Mouse (Mus musculus): ENCODE data around the gene Ifngr2.
"Not testable (repeated sequence)": the region's sequence is repeated elsewhere in the genome, so short reads cannot be mapped to it uniquely, and the experiment has no call there.

The Ifngr2 gene

GRCm38 (mm10) chr16:91546836-91547741 is at the start of gene Ifngr2:
Gene Ifngr2, plus strand, starts transcription at chr16:91547072.
- DNase-seq (ENCODE audit: inconsistent age in 2 of 2, low spot score in 1 of 2) = peak; percentile 79 to 92

- no peak for DNase-seq (ENCODE audit: inconsistent age in 2 of 2, low spot score in 1 of 2)
These were observed 48.8 kb upstream of the Ifngr2 start for GRCm38 (mm10) chr16:91498041-91498440.

- DNase-seq (ENCODE audit: inconsistent age in 2 of 2, low spot score in 1 of 2) = no peak
These were observed 42.2 kb upstream of the Ifngr2 start for GRCm38 (mm10) chr16:91504701-91505100.

GRCm38 (mm10) chr16:91505116-91505601 is 41.7 kb upstream of the Ifngr2 start:
- no peak for DNase-seq (ENCODE audit: inconsistent age in 2 of 2, low spot score in 1 of 2)

- no peak for DNase-seq (ENCODE audit: inconsistent age in 2 of 2, low spot score in 1 of 2)
These were observed 40.5 kb upstream of the Ifngr2 start for GRCm38 (mm10) chr16:91506396-91506795.

- peak; percentile 78 to 95 for DNase-seq (ENCODE audit: inconsistent age in 2 of 2, low spot score in 1 of 2)
These were observed 34.6 kb upstream of the Ifngr2 start for GRCm38 (mm10) chr16:91512161-91512787.

- no peak for DNase-seq (ENCODE audit: inconsistent age in 2 of 2, low spot score in 1 of 2)
These were observed 33.8 kb upstream of the Ifngr2 start for GRCm38 (mm10) chr16:91513099-91513498.

GRCm38 (mm10) chr16:91517020-91517419 is 29.9 kb upstream of the Ifngr2 start:
- no peak for DNase-seq (ENCODE audit: inconsistent age in 2 of 2, low spot score in 1 of 2)

- DNase-seq (ENCODE audit: inconsistent age in 2 of 2, low spot score in 1 of 2) = no peak
These were observed 24.8 kb upstream of the Ifngr2 start for GRCm38 (mm10) chr16:91522040-91522439.

GRCm38 (mm10) chr16:91522479-91523309 is 24.2 kb upstream of the Ifngr2 start:
- DNase-seq (ENCODE audit: inconsistent age in 2 of 2, low spot score in 1 of 2) = peak; percentile 79 to 91

- peak in 1 of 2 experiments; percentile 28 for DNase-seq (ENCODE audit: inconsistent age in 2 of 2, low spot score in 1 of 2)
These were observed 22.7 kb upstream of the Ifngr2 start for GRCm38 (mm10) chr16:91524206-91524605.

GRCm38 (mm10) chr16:91526274-91526673 is 20.6 kb upstream of the Ifngr2 start:
- peak in 1 of 2 experiments; percentile 22 for DNase-seq (ENCODE audit: inconsistent age in 2 of 2, low spot score in 1 of 2)

GRCm38 (mm10) chr16:91527051-91527450 is 19.8 kb upstream of the Ifngr2 start:
- DNase-seq (ENCODE audit: inconsistent age in 2 of 2, low spot score in 1 of 2) = peak; percentile 50 to 71

GRCm38 (mm10) chr16:91527500-91527899 is 19.4 kb upstream of the Ifngr2 start:
- DNase-seq (ENCODE audit: inconsistent age in 2 of 2, low spot score in 1 of 2) = peak; percentile 31 to 43

GRCm38 (mm10) chr16:91528578-91528977 is 18.3 kb upstream of the Ifngr2 start:
- peak in 1 of 2 experiments; percentile 42 for DNase-seq (ENCODE audit: inconsistent age in 2 of 2, low spot score in 1 of 2)

- DNase-seq (ENCODE audit: inconsistent age in 2 of 2, low spot score in 1 of 2) = not testable (repeated sequence)
These were observed 16.0 kb upstream of the Ifngr2 start for GRCm38 (mm10) chr16:91530830-91531229.

- DNase-seq (ENCODE audit: inconsistent age in 2 of 2, low spot score in 1 of 2) = no peak
These were observed 15.0 kb upstream of the Ifngr2 start for GRCm38 (mm10) chr16:91531856-91532255.

GRCm38 (mm10) chr16:91532429-91532828 is 14.4 kb upstream of the Ifngr2 start:
- peak in 1 of 2 experiments; percentile 21 for DNase-seq (ENCODE audit: inconsistent age in 2 of 2, low spot score in 1 of 2)

GRCm38 (mm10) chr16:91533097-91534001 is 13.5 kb upstream of the Ifngr2 start:
- DNase-seq (ENCODE audit: inconsistent age in 2 of 2, low spot score in 1 of 2) = peak in 1 of 2 experiments; percentile 30

GRCm38 (mm10) chr16:91534477-91534876 is 12.4 kb upstream of the Ifngr2 start:
- DNase-seq (ENCODE audit: inconsistent age in 2 of 2, low spot score in 1 of 2) = peak in 1 of 2 experiments; percentile 25

Data from adrenal gland, adult (tissue).